Mouse (Mus musculus): ENCODE measurements at regions not wholly inside any gene's neighbourhood (a gene's known extent, or its start where the extent isn't known, plus 50 kb on each side); places are given as distances from the start of the nearest gene placed in this dataset.

DNA sequence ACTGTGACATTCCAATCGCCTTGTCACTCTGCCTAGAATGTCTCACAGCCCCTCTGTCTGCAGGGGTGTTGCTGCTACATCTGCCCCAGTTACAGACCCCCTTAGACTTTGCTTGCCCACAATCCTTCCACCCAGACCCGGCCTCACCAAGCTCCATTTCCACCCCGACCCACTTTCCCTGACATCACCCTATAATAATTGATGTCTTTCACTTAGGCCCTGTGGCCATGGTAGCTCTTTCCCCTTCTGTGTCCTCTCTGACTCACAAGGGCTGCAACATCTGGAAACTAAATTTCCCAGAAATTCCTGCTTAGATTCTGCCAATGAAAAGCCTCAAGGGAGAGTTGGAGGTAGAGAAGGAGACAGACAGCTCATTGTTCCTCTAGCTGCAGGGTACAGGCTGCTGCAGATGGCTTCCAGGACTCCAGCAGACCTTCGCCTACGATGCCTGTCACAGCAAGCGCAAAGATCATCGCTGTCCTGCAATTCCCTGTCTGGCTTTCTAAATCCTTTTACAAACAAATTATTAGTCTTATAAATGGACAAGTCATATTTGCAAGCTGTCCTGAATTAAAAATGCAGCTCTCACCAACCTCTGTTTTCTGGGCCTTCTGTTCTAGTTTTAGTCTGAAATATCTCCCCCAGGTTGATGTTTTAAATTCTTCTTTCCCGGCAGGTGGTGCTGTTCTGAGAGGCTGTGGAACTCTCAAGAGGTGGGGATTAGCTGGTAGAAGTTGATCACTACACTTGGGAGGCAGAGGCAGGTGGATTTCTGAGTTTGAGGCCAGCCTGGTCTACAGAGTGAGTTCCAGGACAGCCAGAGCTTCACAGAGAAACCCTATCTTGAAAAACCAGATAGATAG, 104.9 kb upstream of the Oxgr1 start:
- no peak for DNase-seq

DNA sequence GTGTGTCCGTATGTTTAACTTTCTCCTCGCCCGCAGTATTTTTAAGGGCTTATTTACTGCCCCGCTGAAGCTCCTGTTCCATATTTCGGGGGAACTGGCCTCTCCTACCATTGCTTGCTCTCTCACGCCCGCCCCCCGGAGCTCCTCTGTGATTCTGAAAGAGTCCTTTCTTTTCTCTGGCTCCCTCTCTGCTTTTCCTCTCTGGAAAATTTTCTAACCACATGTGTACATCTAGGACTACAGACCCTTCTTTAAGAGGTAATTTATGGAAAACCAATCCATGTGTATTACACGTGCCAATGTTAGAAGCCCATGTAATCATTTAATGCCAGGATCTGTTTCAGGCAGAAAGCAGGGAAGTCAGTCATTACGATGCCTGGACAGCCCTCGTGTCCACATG, 106.6 kb upstream of the Oxgr1 start:
- no peak for DNase-seq

DNA sequence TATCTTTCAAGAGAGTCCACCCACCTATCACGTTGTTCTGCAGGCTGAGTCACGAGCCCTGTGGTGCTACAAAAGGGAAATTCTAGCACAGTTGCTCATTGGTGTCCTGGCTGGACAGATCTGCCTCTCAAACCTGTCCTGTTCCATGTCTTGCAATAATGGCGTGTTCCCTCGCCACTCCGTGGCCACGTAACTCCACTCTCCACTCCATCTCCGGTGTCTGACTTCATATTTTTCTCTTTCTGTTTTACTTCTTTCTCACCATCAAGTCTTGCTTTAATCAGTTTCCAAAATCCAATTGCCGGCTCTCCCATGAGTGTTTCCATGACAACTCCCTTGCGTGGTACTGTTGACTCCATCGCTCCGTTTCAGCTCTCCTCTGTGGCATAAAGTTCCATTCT, 107.1 kb upstream of the Oxgr1 start:
- no peak for DNase-seq

DNA sequence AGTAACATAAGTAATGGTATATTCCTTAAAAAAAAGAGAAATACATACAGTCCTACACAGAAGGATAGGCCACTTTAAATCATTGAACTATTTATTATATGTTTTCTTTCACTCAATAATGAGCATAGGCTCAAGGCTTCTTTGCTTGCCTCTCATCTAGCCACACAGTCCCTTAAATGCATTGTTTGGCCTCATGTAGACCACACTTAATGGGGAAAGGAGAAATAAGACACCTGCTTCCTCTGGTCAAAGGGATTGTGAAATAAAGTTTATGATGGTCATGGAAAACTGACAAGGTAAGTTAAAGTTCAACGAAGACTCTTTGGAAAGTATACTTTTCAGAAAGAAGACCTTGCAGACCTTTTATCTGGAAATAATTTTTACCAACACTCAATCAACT, 108.4 kb upstream of the Oxgr1 start:
- no peak for DNase-seq

DNA sequence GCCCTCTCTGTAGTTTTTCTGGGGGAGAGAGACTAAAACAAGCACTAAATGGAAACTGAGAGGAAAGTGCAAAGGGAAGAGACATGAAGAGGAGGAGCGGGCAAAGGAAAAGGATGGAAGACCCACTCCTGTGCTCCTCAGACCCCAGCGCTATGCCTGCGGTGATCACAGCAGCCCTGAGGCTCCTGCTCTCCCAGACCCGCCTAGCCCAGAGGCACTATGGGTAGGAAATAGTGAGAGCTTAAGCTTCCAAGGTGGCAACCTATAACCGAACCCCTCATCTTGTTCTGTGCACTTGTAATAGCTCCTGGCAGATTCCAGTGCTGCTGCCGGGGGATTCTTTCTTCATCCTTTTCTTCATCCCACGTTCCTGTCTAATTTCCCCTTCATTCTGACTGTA, 112.2 kb upstream of the Oxgr1 start:
- no peak for DNase-seq

DNA sequence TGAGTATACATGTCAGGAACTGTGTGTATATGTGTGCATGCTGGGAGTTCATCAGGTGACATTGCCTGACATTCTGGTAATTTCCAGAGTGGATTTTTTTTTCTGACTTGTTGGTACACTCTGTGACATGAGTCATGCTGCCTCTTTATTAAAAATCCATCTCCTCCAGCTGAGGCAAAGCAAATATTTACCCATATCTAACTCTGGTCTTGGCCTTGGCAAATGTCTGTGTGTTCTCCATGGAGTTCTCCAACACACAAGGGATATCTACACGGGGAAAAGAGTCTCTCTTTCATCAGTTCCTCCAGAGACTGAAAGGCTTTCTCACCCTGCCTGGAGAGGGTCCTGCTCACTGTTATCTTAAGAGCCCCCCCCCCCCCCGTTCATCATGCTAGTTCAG, 111.3 kb upstream of the Mbnl2 start:
- DNase-seq, result no peak

DNA sequence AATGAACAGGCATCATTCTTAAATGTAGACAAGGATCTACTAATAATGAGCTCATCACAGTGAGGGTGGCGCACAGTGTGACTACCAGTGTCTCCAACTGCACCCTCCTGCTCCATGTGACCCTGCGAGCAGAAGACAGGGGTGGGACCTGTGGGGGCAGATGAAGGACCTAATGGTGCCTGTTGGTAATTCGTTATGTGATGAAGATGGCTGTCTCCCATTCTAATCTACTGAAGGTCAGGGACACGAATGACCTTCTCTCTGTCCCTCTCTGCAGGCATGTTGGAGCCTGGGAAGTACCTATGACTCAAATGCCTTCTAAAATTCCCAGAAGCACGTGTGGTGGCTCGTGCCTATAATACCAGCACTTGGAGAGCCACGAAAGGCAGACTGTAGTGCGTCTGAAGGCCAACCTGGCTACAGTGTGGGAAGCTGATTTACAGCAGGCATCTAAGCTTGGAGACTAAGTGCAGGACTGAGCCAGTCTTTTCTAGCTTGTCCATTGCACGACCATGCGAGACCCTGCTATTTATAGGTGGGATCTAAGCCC, 109.9 kb upstream of the Mbnl2 start:
- DNase-seq, result peak; percentile 46

DNA sequence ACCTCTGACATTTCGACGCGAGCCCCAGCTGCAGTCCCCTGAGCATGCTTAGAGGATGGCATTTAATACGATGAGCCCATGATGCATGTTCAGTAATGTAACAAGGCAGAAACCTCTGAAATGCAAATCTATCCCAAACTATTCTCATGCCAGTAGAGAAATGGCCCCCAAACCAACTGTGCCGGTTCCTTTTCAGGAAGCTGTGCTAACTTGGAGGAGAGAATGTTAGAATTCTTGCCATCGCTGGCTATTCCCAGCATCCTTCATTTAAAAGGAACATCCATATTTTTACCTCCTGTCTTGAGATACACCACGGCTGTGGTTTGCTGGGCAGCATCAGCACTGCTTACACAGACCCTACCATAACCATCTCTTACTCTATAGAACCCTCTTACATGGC, 104.7 kb upstream of the Mbnl2 start:
- DNase-seq, result no peak

DNA sequence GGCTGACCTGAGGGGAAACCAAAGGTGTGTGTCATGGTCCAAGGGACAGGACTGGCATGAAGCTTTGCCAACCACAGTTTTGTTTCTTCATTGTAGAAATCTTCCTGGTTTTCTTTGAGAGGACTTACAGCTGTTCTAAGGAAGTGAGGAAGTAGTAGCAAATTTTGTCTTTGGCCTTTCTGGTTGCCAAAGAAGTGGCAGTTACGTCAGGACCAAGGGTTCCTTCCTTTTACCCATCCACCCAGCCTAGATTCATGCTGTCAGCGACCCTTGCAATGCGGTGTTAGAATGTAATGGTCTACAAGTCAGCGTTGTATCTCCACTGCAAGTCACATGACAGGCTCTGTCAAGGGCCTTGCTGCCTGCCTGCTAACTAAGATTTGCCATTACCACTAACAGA, 103.4 kb upstream of the Mbnl2 start:
- no peak for DNase-seq

DNA sequence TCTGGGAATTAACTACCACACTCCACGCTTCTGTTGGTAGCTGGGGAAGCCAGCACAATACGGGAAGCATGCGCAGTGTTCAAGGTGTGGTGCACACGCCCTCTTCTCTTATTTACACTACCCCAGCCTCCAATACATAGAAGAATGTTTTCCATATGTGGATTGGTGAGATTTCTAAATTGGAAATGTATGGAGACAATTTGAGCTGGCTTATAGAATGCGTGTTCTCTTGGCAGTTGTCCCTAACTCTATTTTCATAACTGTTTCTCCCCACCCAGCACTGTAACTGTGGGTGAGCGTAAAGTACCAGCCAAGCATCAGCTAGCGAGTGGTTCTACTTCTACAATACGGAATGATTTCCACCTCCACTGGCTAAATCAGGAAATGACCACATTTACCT, 102.6 kb upstream of the Mbnl2 start:
- no peak for DNase-seq

DNA sequence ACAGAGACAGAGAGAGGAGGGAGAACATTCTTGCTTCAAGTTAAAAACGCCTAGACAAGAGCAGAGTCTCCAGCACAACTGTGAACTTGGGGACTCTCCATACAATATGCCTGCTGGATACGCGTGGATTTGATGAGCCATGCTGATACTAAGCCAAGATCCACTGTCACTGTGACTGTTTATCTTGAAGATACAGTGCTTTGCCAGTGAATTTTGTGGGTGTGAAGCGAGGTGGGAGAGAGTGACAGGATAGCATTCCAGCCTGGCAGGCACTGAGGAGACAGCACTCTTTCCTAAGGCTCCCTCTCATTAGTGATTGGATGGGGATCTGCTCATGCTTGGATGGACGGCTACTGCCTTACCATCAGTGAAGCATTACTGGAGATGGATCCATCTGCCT, 100.9 kb upstream of the Mbnl2 start:
- DNase-seq, result no peak

DNA sequence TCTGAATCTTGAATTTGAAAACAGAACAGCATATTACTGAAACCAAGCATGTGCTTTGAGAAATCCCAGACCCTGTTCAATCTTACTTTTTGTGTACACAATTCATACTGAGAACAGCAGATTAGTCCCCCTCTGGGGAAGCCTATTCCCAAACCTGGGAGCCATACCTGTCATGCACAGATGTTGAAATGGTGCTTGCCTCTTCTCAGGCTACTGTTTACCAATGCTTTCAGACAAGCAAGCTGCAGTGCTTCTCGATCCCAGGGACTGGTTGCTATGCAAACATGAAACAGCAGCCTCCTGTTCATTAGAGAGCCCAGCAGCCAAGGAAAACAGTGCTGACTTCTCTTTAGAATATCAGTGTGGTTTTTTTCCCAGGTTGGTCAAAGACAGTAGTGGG, 80.3 kb upstream of the Mbnl2 start:
- DNase-seq, result no peak

DNA sequence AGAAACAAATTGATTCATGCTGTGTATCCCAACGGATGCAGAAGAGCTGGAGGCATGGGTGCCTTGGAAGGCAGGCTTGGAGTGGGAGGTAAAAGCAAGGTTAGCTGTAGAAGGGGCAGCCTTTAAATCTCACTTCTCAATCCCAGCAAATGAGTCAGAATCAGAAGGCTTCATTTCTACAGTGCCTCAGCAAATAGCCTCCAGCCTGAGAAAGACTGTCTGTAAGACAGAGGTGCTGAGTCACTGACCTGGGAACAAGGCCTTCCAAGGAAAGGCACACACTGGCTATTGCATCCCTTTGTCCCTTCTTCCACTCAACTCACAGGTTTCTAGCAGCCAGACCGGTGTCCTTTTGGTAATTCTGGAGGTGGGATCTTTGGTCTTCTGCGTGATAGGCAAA, 63.7 kb upstream of the Mbnl2 start:
- peak; percentile 17 for DNase-seq

DNA sequence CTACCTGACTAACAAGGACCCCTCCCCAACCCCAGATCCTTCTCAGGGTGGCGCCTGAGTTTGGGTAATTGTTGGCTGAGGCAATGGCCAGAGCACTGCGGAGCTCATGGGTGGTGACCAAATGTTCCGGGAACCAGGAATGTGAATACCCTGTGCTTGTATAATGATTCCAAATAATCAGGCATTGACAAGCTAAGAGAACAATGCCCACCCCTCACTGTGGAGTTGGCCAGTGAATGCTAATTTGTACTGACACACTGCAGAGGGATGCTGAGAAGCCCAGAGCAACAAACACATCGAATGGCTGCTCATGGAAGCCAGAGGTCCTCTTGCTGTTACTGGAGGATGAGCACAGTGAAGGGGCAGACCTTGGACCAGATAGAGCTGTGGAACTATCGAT, 62.8 kb upstream of the Mbnl2 start:
- DNase-seq, result no peak

DNA sequence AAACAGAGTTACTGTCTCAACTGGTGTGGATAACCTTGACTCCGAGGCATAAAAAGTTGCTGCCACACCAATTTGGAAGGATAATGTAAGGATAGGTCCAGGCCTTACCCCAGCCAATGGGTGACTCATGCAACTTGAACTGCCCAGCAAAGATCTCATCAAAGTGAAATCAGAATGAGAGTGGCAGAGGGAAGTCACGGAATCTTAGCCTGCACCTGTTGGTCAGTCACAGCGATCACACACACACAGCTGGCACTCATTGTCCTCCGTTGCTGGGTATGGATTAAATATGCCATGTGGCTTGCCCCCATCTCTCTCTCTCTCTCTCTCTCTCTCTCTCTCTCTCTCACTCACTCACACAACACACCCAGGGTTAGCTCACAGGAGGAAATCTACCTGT, 56.2 kb upstream of the Mbnl2 start:
- no peak for DNase-seq

DNA sequence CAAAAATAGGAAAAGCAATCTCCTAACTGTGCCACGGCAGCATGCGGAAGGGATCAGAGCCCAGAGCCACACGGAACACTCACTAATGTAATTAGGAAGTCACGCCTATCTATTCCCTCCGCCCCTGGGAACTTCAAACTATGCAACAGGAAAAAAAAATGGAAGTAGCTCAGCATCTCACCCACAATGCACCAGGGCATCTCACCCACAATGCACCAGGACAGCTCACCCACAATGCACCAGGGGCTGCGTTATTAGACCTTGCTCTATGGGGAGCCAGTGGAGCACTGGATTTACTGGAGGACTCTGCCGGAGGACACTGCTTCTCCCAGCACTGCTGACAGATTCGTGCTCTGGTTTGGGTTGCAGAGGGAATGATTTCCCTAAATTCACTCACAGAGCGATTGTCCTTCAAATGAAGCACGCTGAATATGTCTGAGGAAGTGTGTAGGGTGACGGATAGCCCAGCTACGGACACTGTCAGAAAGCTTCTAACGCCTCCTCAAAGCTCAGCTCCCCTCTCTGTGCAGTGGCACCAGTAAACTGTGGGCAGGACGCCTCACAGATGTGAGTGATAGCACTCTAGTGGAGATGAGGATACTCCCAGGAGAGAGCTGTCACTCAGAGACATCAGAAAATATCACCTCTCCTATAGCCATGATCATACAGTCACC, 51.8 kb upstream of the Mbnl2 start:
- DNase-seq, result no peak

DNA sequence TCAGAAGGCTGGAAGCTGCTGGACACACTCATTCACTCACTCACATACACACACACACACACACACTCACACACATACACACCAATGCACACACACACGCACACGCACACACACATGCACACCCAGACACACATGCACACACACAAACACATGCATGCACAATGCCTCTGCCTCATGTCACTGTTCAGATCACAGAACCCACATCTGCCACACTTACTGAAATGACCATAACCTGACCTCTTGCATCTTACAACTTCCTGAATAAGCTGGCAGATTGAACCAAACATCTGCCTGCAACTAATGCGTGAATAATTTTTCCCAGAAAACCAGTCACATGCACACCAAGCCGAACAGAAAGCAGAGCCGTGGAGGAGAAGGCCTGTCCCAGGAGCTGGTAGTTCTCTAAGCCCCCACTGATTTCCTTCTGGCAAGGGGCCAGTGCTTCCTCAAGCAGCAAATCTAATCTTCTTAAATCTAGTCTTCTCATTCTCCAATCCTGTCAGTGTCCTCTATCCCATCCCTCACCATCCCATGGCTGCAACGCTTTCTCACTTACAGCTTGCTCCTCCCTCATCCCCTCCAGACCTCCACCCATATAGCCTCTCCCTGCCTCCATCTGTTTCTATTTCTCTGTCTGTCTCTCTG, 51.1 kb upstream of the Mbnl2 start:
- DNase-seq, result no peak

DNA sequence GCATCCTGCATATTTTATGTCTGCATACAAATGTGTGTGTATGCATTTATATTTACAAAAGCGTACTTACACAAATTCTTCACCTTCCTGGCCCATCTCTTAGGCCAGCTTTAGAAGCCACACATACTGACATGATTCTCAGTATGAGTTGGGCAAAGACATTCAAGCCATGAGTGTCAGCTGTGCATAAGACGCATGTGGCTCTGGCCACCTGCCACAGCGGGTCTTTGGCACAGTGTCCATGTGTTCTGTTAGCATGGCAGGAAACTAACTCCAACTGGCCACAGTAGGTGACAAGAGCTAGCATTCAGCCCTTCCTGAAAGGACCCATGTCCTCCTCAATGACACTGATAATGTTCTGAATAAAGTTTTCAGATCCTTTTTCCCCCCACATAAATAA, 49.8 kb upstream of the Mbnl2 start:
- no peak for DNase-seq
